Mouse (Mus musculus) forebrain, embryonic 16.5 days (tissue): Measurements from ENCODE around the gene Zbtb5. TPM values are rescaled to one million over a fixed set of nuclear protein-coding genes. Genes with fewer than 3 reads are reported as not detected.
A peak's percentile ranks its signal among the peaks of the same experiment; 100 is the strongest.

ENCODE experiments used
- ATAC-seq: fragments of 200-750 bp; cut with Nextera tagmentation; 2 replicates; pipeline ENCODE4 v1.8.0; 2017; ENCODE audit warnings: mild to moderate bottlenecking, moderate library complexity
- H3K27ac ChIP-seq: fragments of 300-500 bp; sonication (generic); 2 replicates; pipeline ENCODE4 v1.5.1; 2014; ENCODE audit warnings: low read length, control low read depth
- H3K27me3 ChIP-seq: fragments of 300-500 bp; sonication (generic); replicated peaks from 2 replicates; pipeline ENCODE4 v1.6.1; 2014; ENCODE audit warnings: low read length; ENCODE audit not compliant: control insufficient read depth, insufficient read depth
- H3K36me3 ChIP-seq: fragments of 300-500 bp; sonication (generic); 2 replicates; pipeline ENCODE4 v1.6.1; 2014; ENCODE audit not compliant: control insufficient read depth, insufficient read depth
- H3K4me1 ChIP-seq: fragments of 300-500 bp; sonication (generic); replicated peaks from 2 replicates; pipeline ENCODE4 v1.6.1; 2014; ENCODE audit warnings: low read length; ENCODE audit not compliant: control insufficient read depth, insufficient read depth
- H3K4me2 ChIP-seq: fragments of 300-500 bp; sonication (generic); 2 replicates; pipeline ENCODE4 v1.6.1; 2014; ENCODE audit warnings: mild to moderate bottlenecking, low read length, control low read depth
- H3K4me3 ChIP-seq: fragments of 300-500 bp; sonication (generic); replicated peaks from 2 replicates; pipeline ENCODE4 v1.5.1; 2014; ENCODE audit warnings: mild to moderate bottlenecking, low read length, control low read depth
- H3K9ac ChIP-seq: fragments of 300-500 bp; sonication (generic); replicated peaks from 2 replicates; pipeline ENCODE4 v1.6.1; 2014; ENCODE audit warnings: low read depth, low read length, control low read depth
- H3K9me3 ChIP-seq: fragments of 300-500 bp; sonication (generic); 2 replicates; pipeline ENCODE4 v1.6.1; 2016; ENCODE audit warnings: low read length; ENCODE audit not compliant: control insufficient read depth
- WGBS: fragments of 180-500 bp; shearing (Covaris S2); extraction: QIAGEN DNeasy Blood & Tissue Kit; methylation state at CpG from one replicate; pipeline ENCODE4 v1.1.7; 2014; 5-methylcytosine and 5-hydroxymethylcytosine counted together
- polyA plus RNA-seq: library from polyadenylated mRNA; unstranded; fragments of >200 nt; fragmentation: Nextera tagmentation; extraction: Ambion mirVana; gene quantifications from 2 replicates; pipeline ENCODE4 v1.2.1, GENCODE M21; 2015

Gene Zbtb5
- polyA plus RNA-seq, 1 experiment from 2014 or later, result 47.3 TPM

DNA sequence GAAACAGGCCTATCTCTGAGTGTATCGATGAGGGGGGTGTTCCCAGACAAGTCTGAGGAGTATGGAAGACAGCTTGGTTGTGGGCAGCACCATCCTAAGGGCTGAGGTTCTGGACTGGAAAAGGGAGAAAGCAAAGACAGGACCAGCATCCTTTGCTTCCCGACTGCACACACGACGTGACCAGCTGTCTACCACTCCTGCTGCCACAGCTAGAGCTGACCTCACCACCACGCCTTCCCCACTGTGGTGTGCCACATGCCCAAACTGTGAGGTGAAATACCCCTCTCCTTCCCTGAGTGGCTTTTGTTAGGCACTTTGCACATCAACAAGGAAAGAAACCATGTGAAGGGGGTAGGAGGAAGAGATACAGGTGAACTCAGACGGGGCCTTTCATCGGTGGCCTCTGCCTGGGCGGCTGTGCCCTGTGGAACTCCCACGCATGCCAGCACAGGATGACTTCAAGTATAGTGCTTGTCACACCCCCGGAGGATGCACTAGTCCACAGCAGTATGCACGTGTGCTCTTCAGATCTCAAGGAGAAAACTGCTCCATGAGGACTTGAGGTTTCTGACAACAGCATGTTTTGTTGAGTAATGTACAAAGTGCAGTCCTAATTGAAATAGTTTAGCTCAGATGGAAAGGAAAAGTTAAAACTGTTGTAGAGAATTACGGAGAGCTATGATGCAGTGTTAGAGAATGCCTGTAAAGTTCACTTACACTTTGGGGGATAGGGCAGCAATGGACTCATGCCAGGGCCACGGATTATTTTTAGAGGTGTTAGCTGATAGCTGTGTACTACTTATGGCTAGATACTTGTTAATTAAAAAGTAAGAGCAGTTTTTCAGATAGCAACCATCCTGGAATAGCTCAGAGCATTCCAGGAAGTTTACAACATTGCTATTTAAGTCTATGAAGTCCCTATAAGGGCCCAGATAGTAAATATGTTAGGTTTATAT lies 25.5 kb upstream of the Zbtb5 start:
- H3K4me2 ChIP-seq, result no peak overlapping the region
- no peak for ATAC-seq
- no peaks in the 10 kb centered on the region for H3K9me3 ChIP-seq
- H3K4me1 ChIP-seq, result no peaks in the 10 kb centered on the region
- H3K36me3 ChIP-seq, result peaks cover 16% of the 10 kb centered on the region
- WGBS, result 92% methylated on average over 13 of the region's 13 CpGs
- no peaks in the 10 kb centered on the region for H3K27me3 ChIP-seq
- no peak overlapping the region for H3K9ac ChIP-seq
- H3K27ac ChIP-seq, result no peak overlapping the region
- H3K4me3 ChIP-seq, result no peak overlapping the region

DNA sequence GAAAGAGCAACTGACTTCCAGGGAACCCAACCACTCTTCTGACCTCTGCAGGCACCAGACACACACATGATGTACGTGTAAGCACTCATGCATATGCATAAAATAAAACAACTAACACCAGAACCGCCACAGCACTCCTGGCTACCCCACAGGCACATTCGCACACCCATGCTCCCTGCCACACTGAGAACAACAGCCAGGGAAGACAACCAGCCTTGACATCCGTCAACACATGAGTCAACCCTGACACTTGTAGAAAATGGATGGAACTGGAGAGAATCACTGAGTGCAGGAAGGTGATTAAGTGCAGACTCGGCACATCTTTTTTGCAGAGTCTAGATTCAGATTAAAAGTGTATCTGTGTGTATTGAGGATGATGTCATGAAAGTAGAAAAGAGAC lies 24.4 kb upstream of the Zbtb5 start:
- no peak overlapping the region for H3K4me3 ChIP-seq
- WGBS, result 85% methylated on average over 5 of the region's 5 CpGs
- H3K9ac ChIP-seq, result no peak overlapping the region
- H3K4me1 ChIP-seq, result no peaks in the 10 kb centered on the region
- peaks cover 22% of the 10 kb centered on the region for H3K36me3 ChIP-seq
- no peaks in the 10 kb centered on the region for H3K9me3 ChIP-seq
- no peak for ATAC-seq
- no peak overlapping the region for H3K27ac ChIP-seq
- H3K27me3 ChIP-seq, result no peaks in the 10 kb centered on the region
- no peak overlapping the region for H3K4me2 ChIP-seq

DNA sequence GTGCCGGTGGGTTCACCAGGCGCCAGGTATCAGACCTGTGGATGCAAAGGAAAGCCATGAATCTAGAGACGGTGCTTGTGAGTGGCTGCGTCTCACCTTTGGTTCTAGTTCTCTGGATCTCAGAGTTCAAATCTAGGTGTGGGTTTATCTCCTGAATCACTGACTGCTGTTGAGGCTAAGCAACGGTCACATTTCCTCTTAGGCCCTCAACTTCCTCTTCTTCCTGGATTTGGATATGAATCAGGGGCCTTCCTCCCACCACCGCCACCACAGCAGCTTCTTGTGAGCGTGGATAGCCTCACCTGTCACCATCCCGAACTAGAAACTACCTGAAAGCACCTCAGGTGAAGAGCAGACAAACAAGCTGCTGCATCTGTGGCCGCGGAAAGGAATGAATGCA lies 23.8 kb upstream of the Zbtb5 start:
- Histone ChIP-seq H3K4me2 (no peak overlapping the region), H3K27ac (no peak overlapping the region), H3K36me3 (peaks cover 22% of the 10 kb centered on the region), H3K9me3 (no peaks in the 10 kb centered on the region), H3K4me3 (no peak overlapping the region), H3K9ac (no peak overlapping the region), H3K27me3 (no peaks in the 10 kb centered on the region), H3K4me1 (no peaks in the 10 kb centered on the region)
- 93% methylated on average over 10 of the region's 10 CpGs for WGBS
- no peak for ATAC-seq

DNA sequence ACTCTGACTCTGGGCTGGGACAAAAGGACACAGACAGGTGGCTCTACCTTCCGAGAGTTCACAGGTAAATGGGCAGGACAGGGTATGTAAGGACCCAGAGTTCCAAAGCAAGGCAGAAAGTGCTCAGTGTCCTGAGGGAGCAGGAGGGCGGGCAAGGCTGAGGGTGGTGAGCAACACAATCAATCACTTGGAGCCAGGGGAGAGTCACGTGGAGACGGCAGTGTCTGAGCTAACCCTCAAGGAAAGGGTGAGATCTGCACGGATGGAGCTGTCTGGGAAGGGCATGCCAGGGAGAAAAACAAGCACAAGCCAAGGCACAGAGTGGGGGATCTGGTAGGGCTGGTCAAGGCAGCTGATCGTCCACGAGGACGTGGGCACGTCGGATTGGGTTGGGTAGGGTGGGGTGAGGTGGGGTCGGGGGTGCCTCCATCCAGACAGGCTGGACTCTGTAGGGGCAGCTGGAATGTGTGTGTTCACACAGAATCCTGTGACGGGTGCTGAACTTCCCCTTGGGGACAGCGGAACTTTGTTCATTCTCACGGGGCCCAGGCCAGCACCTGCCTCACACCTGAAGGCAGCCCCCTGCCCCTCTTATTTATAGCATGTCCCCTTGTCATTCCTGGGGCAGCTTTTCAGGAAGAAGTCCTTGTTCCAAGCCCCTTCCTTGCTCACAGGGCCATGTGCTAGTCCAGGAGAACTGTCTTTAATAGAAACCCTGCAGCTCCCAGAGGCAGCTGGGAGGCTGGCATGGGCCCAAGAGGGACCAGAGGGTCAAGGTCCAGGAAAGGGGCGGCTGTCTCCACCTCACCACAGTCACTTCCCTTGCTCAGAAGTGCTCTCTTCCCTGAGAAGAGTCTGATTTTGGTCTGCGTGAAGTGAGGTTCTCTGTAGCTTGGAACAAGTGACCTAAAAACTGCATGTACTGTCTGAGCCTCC lies 22.7 kb upstream of the Zbtb5 start:
- H3K4me3 ChIP-seq, result no peak overlapping the region
- H3K4me1 ChIP-seq, result no peaks in the 10 kb centered on the region
- ATAC-seq, result no peak
- H3K27ac ChIP-seq, result no peak overlapping the region
- H3K4me2 ChIP-seq, result no peak overlapping the region
- H3K9ac ChIP-seq, result no peak overlapping the region
- H3K27me3 ChIP-seq, result no peaks in the 10 kb centered on the region
- 84% methylated on average over 16 of the region's 16 CpGs for WGBS
- peaks cover 22% of the 10 kb centered on the region for H3K36me3 ChIP-seq
- H3K9me3 ChIP-seq, result no peaks in the 10 kb centered on the region

DNA sequence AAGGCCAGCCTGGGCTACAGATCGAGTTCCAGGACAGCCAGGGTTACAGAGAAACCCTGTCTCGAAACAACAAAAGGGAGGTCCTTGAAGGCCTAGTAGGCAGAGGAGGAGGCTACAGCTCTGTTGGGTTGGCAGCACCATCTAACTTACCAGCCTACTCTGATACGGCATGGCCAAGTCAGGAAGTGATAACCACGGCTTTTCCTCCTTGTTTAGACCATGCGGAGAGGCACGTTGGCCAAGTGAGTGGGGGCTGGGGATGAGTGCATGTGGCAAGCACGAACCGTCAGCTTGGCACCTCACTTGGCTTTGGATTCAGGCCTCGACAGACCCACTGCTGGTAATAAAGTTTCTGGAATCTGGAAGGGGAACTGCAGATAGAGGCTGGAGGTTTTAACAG lies 20.4 kb upstream of the Zbtb5 start:
- 86% methylated on average over 9 of the region's 9 CpGs for WGBS
- peaks cover 25% of the 10 kb centered on the region for H3K36me3 ChIP-seq
- H3K9ac ChIP-seq, result no peak overlapping the region
- ATAC-seq, result no peak
- no peak overlapping the region for H3K4me2 ChIP-seq
- no peaks in the 10 kb centered on the region for H3K27me3 ChIP-seq
- H3K4me1 ChIP-seq, result no peaks in the 10 kb centered on the region
- H3K4me3 ChIP-seq, result no peak overlapping the region
- no peak overlapping the region for H3K27ac ChIP-seq
- H3K9me3 ChIP-seq, result no peaks in the 10 kb centered on the region

DNA sequence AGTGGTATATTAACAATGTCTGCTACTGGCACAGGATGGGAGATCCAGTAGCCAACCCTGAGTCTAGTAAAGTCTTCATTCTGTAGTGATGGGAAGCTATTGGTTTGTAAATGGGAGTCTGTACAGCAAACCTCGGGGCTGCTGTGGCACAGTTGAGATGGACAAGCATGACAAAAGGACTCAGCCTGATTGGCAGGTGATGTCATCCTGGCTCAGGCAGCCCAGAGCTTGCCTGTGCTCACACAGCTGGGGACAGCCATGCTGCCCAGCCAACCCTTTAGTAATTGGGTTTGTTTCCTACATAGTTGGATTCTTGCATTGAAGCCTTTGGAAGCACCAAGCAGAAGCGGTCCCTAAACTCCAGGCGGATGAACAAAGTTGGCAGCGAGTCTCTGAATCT lies 14.2 kb upstream of the Zbtb5 start:
- Histone ChIP-seq H3K4me3 (no peak overlapping the region), H3K36me3 (peaks cover 6% of the 10 kb centered on the region; the same call in 1 of the 2 replicates), H3K4me1 (no peaks in the 10 kb centered on the region), H3K27ac (no peak overlapping the region), H3K27me3 (no peaks in the 10 kb centered on the region), H3K4me2 (no peak overlapping the region), H3K9me3 (no peaks in the 10 kb centered on the region), H3K9ac (no peak overlapping the region)
- no peak for ATAC-seq
- 68% methylated on average over 4 of the region's 4 CpGs for WGBS

DNA sequence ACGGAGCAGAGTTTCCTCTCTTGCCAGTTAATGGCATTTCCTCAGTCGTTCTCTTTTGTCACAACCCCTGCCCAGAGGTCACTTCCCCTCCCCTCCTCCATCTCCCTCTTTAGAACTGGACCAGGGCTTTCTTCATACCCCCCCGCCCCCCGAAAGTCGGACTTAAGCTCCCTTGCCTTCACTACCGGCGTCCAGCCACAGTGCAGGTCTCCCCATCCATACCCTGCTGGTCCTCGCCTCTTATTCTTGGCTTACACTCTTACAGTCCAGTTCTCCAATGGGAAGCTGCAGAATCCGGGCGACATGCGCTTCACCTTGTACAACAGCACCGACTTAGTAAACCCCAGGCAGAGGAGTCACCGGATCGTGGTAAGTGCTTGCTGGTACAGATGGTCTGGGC lies 6.8 kb upstream of the Zbtb5 start:
- peak overlapping the region; percentile 86 for H3K4me3 ChIP-seq
- no peak overlapping the region for H3K27ac ChIP-seq
- 1% methylated on average over 14 of the region's 14 CpGs for WGBS
- peak overlapping the region; percentile 74 for H3K9ac ChIP-seq
- peak; percentile 32; the same call in 1 of the 2 replicates for ATAC-seq
- no peaks in the 10 kb centered on the region for H3K36me3 ChIP-seq
- H3K4me2 ChIP-seq, result peak overlapping the region; percentile 93
- H3K4me1 ChIP-seq, result peaks cover 13% of the 10 kb centered on the region
- no peaks in the 10 kb centered on the region for H3K27me3 ChIP-seq
- no peaks in the 10 kb centered on the region for H3K9me3 ChIP-seq

DNA sequence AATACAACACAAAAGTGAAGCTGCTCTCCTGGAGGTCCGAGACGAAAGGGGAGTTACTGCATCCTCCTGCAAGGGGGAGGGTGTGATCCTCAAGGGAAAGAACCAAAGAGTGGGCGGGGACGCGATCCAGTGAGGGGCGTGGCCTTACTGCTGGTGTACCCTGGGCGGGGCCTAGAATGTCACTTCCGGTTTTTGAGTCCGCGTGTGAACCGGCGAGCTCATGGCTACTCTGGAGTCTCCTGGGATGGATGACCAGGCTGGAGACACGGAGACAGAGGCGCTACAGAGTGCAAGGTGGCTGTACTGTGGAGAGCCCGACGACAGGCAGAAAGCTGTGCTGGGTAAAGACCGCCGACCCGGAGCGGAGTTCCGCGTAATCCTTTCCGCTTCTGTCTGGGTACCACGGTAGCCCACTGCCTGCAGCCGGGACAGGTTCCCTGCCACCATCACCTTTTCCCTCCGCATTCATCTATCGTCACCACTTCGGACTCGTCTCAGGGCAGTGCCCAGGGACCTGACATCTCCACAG lies 6.3 kb upstream of the Zbtb5 start, which contains the start of gene Polr1e:
Polr1e (plus strand) TSS at position 132 of the 529 bp plus-strand sequence.
- Histone ChIP-seq H3K4me2 (peak within 1 kb of the TSS; percentile 93), H3K4me3 (peak within 1 kb of the TSS; percentile 86), H3K36me3 (no peaks in the 10 kb centered on the region), H3K4me1 (peaks cover 14% of the 10 kb centered on the region), H3K27me3 (no peaks in the 10 kb centered on the region), H3K9ac (peak within 1 kb of the TSS; percentile 74), H3K27ac (peak within 1 kb of the TSS; percentile 15), H3K9me3 (no peaks in the 10 kb centered on the region)
- under 1% methylated on average over 29 of the region's 29 CpGs for WGBS
- ATAC-seq, result peak; percentile 89

DNA sequence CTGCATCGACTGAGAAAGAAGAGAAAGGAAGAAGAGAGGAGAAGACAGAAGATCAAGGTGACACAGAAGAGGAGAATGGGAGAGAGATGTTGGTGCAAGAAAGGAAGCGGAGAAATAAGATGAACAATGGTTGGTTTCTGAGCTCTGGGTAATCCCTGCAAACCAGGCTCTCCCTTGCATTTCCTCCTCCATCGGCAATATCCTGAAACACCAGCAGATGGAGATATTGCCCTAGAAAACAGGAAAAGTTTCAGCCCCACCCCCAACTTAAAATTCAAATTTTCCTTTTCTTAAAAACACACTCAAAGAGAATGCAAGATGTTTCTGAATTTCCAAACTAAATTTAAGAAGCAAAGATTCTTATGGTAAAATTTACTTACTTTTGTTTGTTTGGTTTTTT lies 3.4 kb upstream of the Zbtb5 start:
- Histone ChIP-seq H3K4me1 (peaks cover 24% of the 10 kb centered on the region), H3K9me3 (no peaks in the 10 kb centered on the region), H3K9ac (no peak overlapping the region), H3K27ac (no peak overlapping the region), H3K4me3 (no peak overlapping the region), H3K36me3 (no peaks in the 10 kb centered on the region), H3K27me3 (no peaks in the 10 kb centered on the region), H3K4me2 (no peak overlapping the region)
- WGBS, result 6% methylated on average over 3 of the region's 3 CpGs
- no peak for ATAC-seq
